Mouse (Mus musculus): Measurements from ENCODE around the gene Sorcs2. TPM values are rescaled to one million over a fixed set of nuclear protein-coding genes. Genes with fewer than 3 reads are reported as not detected.

The Sorcs2 gene
- total RNA-seq, 2 experiments from 2014 or later: 2.2 to 5.4 TPM

DNA sequence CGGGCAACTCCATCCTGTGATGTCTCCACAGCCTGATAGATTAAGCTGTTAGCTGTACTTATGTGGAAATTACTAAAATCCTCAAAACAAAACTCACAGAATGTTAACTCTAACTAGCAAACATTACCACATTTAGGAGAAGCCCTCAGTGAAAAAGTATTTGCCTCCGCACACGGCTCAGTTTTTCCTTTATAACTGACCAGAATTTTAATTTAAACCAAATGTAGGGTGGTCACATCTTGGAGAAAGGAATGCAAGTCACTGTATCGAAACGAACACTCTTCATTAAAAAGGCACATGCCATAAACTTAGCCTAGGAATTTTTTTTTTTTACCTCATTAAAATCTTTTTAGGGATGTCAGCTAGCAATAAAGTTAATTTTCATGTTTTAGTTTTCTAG is 417.4 kb downstream of the Sorcs2 start:
- no peak for ATAC-seq (replicated peaks; ENCODE audit: low FRiP score, poor library complexity, severe bottlenecking)

DNA sequence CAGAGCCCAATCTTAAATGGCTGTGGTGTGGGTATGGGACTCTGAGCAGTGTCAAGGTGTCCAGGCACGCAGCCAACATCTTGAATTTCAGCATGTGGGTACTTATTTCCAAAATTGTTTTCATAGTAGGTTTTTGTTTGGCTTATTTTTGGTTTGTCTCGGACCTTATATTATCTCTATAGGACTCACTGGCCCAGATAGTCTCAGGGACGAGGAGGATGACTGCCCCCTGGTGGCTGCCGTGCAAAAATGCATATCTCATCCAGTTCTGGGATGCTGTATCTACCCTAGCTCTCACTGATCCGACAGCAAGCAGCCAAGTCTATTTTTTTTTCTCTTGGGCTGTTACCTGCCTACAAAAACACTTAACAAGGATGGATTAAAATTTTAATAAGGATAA is 422.3 kb downstream of the Sorcs2 start:
- 0 out of 2 replicates have a peak, but pooled peaks have one; percentile 37 for ATAC-seq (replicated peaks; ENCODE audit: low FRiP score, poor library complexity, severe bottlenecking)

DNA sequence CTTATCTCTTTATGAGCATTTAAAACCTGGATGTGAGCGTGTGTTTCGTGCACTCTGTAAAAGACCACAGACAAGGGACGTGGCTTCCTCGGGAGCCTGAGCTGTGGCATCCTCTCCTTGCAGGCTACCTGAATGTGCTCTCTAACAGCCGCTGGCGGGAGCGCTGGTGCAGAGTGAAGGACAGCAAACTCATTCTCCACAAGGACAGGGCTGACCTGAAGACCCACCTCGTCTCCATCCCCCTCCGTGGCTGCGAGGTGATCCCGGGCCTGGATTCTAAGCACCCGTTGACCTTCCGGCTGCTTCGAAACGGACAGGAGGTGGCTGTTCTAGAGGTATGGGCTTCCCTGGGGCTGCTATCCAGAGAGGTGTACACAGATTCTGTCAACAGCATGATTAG is 423.7 kb downstream of the Sorcs2 start:
- no peak for ATAC-seq (replicated peaks; ENCODE audit: low FRiP score, poor library complexity, severe bottlenecking)

DNA sequence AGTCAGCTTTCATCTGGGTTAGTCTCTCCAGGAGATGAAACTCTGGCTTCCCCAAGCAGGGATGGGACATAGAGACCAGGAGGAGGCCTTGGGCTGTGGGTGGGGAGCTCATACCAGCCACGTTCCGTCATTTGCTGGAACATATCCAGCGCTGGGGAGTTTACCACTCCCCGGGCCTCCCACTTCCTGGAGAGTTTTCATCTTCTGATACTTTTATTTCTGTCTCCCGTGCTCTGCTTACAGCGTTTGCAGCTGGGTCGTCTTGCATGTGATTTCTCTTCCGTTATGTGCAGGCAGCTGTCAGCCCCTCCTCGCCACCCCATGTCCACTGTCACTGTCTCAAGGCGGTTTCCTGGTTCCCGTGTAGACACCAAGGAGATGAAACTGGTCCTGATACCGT is 424.1 kb downstream of the Sorcs2 start:
- no peak for ATAC-seq (replicated peaks; ENCODE audit: low FRiP score, poor library complexity, severe bottlenecking)

DNA sequence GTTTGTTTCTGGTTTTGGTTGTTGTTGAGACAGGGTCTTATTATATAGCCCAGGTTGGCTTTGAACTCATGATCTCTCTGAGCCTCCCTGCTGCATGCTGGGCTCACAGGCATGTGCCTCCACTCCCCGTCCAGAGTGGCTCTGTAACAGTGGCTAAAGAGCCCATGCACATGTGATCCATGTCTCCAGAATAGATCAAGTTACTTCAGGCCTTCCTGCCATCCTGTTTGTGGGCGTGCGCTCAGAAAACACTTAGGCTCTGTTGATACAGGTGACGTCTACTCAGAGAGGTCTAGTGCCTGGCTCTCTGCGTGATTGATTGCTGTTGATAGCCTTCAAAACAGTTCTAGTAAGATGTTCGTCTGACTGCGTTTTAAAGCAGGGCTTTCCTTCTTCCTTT is 425.2 kb downstream of the Sorcs2 start:
- no peak for ATAC-seq (replicated peaks; ENCODE audit: low FRiP score, poor library complexity, severe bottlenecking)

DNA sequence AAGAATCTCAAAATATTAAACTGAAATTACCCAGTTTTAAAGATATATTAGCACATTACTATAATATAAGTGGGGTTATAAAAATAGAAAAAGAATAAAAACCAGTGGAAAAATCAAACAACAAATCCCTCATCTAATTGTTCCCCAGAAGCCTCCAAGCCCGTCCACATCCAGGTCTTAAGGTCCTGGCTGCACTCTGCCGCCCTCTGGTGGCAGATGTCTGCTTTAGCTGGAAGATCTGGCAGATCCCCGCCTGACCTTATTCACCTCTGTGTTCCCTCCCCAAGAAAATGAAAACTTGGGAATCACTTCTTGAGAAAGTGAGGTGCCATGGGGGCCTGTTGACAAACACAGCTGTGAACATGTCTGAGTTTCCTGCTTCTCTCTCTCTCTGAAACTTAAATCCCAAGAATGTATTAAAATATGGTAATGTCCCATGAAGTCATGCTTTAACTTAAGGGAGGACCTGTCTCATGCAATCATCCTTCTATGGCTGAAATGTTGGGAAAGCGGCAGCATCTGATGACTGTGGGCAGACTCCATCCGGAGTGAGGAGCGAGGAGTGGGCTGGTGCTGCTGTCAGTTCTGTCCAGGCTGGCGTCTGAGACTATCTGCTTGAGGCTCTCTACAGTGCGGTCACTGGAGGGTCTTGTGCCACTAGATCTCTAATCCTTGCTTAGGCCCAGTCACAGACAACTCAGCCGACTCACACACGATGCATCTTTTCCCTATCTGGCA is 425.9 kb downstream of the Sorcs2 start:
- ATAC-seq (replicated peaks; ENCODE audit: low FRiP score, poor library complexity, severe bottlenecking): peak; percentile 55; the same call in 1 of the 2 replicates

DNA sequence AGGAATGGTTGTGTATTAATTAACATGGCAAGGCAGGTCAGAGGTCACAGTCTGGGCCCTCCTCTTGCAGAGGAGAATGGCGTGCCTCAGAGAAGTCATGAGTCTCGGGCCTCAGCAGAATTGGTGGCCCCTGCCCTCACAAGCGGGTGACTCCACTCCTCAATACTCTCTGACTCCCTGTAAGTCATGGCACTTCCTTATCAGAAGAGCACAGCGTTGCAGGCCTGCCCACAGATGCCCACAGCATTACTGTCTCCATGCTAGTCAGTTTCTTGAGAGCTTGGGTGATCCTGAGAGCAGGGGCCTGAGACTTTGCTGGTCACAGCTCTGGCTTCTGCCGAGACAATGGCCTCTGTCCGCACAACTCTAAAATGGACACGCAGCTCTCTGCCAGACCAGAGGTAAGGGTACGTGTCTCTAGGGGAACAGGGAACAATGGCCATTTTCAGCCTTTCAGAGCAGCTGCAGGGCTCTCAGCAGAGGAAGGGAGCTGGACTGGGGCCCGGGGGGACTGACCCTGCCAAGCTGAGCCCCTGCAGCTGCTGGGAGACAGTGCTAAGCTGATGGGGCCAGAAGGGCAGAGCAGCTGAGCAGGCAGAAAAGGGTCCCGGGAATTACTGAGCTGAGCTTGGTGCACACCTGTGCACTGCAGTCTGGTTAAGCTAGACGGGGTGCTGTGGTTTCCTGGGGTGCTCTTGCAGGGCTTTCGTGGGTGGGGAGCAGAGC is 427.4 kb downstream of the Sorcs2 start:
- ATAC-seq (replicated peaks; ENCODE audit: low FRiP score, poor library complexity, severe bottlenecking): no peak

DNA sequence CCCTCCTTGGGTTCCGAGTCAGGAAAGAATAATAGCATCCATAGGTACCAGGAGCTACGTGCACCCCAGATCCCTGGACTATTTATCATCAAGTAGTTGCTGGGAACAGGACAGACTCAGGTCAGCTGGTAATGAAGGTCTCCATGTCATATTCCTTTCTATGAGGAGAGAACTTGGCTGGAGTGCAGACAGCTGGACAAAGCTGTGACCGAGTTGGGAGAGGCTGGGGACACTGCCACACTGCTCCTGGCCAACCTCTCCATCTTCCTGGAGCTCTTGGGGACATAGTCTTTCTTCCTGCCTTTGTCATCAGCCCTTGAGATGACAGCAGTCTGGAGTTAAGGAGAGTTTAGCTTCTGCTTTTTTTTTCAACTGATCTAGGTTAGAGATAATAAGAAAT is 428.1 kb downstream of the Sorcs2 start:
- no peak for ATAC-seq (replicated peaks; ENCODE audit: low FRiP score, poor library complexity, severe bottlenecking)

Other genes starting within 250 kb of the Sorcs2 start
- not detected in 2 replicates for gene Psapl1, start 194.1 kb downstream of the Sorcs2 start, total RNA-seq (2015; ENCODE audit: low replicate concordance)
- gene Psapl1, start 194.1 kb downstream of the Sorcs2 start, total RNA-seq (2017; ENCODE audit: low replicate concordance): not detected in 2 replicates
- 11.2 and 13.8 TPM in 2 replicates for gene Grpel1, start 66.9 kb upstream of the Sorcs2 start, total RNA-seq (2015; ENCODE audit: low replicate concordance)
- 12.8 and 19.0 TPM in 2 replicates for gene Grpel1, start 66.9 kb upstream of the Sorcs2 start, total RNA-seq (2017; ENCODE audit: low replicate concordance)
- 10.5 and 13.8 TPM in 2 replicates for gene Tada2b, start 86.1 kb upstream of the Sorcs2 start, total RNA-seq (2015; ENCODE audit: low replicate concordance)
- 7.6 and 16.3 TPM in 2 replicates for gene Tada2b, start 86.1 kb upstream of the Sorcs2 start, total RNA-seq (2017; ENCODE audit: low replicate concordance)
- gene Ccdc96, start 86.4 kb upstream of the Sorcs2 start, total RNA-seq (2015; ENCODE audit: low replicate concordance): 1.7 and 2.9 TPM in 2 replicates
- 1.8 and 2.7 TPM in 2 replicates for gene Ccdc96, start 86.4 kb upstream of the Sorcs2 start, total RNA-seq (2017; ENCODE audit: low replicate concordance)
- gene Tbc1d14, start 195.1 kb upstream of the Sorcs2 start, total RNA-seq (2015; ENCODE audit: low replicate concordance): 13.0 and 16.9 TPM in 2 replicates
- 17.2 and 21.9 TPM in 2 replicates for gene Tbc1d14, start 195.1 kb upstream of the Sorcs2 start, total RNA-seq (2017; ENCODE audit: low replicate concordance)

Measured in erythroid progenitor cell, adult 5-6 weeks (primary cell).